Mouse (Mus musculus) left cerebral cortex, adult 18-20 months (tissue): ENCODE measurements around the gene Sp7. TPM values are rescaled to one million over a fixed set of nuclear protein-coding genes. Genes with fewer than 3 reads are reported as not detected.

Experiments used
- DNase-seq, 2 experiments: peaks; one replicate each; pipeline ENCODE4 v3.0.0; 2021 to 2022; ENCODE audit warnings: low spot score in 2 of 2, mixed read lengths in 1 of 2
- total RNA-seq, 2 experiments: library from RNA; stranded (reverse); gene quantifications; 2 replicates each; pipeline ENCODE4 v1.2.3; 2021

Gene Sp7
- total RNA-seq, 2 experiments from 2014 or later = 0.44 to 0.68 TPM

DNA sequence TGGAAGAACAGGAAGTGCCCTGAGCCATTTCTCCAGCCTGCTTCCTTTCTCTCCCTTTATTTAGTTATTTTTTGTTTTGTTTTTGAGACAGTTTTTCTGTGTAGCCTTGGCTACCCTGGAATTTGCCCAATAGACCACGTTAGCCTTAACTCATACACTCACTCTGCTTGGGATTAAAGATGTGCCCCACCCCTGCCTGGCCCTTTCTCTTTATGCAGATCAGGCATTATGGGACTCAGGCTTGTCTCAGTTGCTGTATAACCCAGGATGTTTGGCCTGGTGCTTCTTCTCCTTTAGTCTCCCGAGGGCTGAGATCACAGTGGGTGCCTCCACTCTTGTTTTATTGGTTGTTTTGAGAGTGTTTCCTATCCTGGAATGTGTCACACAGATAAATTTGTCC lies 25.5 kb upstream of the Sp7 start:
- no peak for DNase-seq

DNA sequence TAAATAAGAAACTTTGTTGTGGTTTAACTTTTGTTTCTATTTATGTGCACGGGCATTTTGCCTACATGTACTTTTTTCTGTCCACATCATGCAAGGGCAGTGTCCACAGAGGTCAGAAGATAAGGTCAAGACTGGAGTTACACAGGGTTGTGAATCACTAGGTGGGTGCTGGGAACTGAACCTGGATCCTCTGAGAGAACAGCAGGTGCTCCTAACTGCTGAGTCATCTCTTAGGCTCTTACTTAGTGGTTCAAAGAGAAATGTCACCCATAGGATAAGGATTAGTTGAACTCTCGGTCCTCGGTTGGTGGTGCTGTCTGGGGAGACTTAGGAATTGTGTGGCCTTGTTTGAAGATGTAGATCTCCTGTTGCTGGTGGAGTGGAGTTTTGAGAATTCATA lies 22.0 kb upstream of the Sp7 start:
- no peak for DNase-seq

DNA sequence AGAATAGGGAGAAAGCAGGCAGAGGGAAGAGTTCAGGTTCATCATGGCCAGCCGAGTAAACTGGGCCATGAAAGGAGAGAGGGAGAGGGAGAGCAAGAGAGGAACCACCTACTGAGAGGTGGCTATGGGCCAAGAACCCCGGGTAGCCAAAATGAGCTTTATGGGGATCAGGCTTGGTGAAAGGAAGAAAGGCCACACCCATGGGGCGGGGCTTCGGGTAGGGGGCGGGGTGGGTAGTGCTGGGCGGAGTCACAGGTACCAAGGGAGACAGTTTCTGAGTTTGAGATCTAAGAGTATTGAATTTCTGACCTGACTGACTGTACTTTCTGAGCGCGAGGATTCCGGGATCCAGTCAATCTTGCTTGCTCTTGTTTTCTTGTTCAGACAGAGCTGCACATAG lies 19.7 kb upstream of the Sp7 start:
- no peak for DNase-seq

DNA sequence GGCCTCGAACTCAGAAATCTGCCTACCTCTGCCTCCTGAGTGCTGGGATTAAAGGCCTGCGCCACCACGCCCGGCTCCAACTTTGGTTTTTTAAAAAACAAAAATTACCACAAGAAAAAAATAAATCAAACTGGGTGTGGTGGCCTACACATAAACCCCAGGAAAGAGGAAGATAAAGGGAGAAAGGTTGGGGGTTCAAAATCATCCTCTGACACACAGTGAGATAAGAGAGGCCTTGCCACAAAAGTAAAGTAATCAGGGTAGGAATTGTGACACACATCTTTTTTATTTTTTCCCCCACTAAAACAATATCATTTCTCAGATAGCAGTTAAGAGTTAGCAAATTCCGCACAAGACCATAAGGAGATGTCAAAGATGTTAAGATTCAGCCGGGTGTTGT lies 16.7 kb upstream of the Sp7 start:
- no peak for DNase-seq

DNA sequence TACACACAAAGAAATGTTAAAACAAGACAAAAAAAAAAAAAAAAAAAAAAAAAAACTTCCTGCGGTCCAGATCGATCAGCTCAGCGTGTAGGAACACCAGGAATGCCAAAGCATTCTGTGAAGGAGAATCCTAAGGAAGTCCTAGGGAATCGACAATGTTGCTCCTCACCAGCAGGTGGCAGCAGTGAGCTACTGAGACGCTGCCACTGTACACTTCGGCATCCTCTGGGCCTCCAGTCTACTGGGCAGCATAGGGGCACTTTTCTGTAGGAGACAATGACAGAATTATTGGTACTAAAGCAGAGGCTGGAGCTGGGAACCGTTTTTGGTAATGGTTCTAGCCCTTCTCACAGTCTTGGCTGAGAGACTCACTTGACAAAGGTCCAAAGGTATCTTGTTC lies 14.6 kb upstream of the Sp7 start:
- peak; percentile 85 to 88 for DNase-seq

DNA sequence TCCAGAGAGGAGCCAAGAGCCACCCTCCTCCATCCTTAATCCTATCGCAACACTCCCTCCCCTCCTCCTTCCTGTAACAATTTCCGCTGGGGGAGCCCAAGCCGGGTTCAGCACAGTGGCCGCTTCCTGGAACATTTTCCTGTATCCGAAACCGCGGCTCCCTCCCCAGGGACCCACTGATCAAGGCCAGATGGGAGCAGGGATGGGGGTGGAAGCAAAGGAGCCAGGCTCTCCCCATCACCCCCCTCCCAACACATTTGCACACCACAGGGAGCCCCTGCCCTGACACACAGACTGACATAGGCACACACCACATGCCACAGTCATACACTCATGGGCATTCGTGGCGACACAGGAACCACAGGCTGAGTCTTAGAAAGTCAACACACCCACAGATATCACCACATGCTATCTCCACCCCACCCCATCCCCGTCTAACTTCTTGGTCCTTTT lies 10.9 kb upstream of the Sp7 start:
- no peak for DNase-seq

DNA sequence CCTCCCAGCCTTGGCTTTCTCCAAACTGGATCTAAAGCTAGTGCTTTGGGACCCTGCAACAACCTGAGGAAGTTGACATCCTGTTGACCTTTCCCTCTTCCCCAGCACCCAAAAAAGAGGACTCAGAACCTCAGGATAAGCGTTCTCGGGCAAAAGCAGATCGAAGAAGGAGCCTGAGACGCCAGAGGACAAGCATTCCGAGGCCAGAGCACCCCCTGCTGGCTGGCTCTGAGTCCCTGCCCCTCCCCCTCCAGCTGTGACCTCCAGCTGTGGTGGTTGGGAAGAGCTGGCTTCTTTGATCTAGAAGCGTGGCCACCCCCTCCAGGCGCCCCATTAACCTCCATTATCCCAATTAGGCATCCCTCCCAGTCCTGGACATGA lies 10.2 kb upstream of the Sp7 start:
- peak; percentile 69 to 79 for DNase-seq

DNA sequence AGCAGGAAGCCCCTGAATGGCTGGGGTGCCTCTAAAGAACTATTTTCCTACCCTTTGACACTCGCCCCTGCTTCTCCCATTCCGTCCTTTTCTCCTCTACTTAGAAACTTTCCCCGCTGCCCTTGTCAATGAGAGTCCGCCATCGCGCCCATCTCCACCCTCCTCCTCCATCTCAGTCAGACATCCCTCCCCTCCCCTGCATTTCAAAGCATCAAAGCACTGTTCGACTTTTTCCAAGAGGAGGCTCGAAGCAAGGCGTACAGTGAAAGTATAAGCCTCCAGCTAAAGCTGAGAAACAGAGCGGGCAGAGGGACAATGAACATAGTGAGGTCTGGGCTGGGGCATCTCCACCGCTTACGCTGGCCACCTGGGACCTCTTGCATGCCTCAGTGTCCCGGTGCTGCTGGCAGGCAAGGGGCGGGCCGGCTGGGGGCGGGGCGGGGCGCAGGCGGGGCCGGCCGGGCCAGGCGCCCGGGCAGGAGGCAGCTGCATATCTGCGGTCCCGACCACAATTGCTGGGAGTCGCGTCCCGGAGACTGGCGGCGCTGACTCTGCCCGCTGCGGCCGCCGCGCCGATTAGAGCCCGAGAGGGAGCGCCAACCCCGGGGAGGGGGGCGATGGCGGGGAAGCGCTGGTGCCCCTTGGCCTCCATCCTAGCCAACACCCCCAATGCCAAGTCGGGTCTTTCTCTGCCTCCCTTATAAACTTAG lies 9.6 kb upstream of the Sp7 start:
- peak; percentile 20 to 29 for DNase-seq

DNA sequence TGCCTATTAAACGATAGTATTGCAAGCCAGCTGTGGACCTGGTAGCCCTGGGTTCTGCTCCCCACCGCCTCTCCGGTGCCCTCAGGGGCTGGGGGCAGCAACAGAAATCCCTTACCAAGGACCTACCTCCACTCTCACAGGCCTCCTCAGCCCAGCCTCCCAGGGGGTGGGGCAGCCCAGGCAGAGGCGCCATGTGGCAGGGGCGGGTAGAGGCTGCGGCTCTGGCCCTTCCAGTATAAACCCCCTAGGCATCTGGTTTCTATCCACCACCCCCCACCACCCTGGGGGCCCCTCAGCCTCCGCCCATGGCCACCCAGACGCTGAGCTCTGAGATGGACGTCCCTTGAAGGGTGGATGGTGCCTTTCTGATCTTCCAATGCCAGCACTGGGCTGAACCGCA lies 3.7 kb upstream of the Sp7 start:
- no peak for DNase-seq

DNA sequence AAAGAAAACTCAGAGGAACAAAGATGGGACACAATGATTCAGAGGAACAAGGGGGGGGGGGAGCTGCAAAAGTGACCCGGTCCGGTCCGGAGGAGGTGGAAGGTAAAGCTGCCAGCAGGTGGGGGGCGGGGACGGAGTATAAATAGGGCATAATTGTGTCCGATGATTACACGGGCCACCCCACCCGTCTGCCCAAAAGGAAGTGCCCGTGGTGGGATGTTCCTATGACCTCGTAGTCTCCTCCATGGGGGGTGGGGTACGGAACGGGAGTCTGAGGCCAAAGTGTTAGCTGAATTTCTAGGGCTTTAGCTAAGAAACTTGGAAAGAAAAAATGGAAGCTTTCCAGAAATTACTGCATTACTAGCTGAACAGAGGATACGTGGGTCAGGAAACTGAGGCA lies 3.0 kb upstream of the Sp7 start:
- DNase-seq = no peak

DNA sequence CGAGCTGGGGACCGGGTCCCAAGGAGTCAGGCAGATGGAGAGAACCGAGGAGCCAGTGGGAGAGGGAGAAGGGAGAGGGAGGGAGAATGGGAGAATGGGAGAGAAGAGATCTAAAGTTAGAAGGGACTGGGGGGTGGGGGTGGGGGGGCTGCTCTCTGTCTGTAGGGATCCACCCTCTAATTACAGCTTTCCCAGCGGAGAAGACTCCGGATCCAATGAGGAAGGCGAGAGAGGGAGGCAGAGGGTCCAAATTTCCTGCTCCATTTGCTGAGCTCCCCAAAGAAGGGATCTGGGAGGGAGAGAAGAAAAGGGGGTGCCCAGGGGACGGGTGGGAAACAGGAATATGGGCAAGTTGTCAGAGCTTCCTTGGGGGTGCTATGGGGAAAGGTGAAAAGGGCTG lies 744 bp downstream of the Sp7 start:
- DNase-seq = no peak

DNA sequence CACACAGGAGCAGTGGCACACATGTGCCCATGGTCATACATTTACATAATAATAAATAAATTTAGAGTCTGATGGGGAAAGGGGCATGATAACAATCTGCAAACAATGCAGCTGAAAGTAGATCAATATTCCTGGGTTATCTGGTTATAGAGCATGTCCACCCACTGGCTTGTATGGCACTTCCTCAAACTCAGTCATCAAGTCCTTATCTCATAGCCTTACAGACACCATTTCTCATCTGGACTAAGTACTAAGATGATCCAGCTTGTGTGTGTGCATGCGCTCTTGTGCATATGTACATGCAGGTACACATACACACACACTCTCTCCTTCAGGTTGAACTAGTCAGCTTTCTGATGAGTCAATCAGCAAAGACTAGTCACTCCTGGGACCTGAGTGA lies 2.3 kb downstream of the Sp7 start:
- no peak for DNase-seq

DNA sequence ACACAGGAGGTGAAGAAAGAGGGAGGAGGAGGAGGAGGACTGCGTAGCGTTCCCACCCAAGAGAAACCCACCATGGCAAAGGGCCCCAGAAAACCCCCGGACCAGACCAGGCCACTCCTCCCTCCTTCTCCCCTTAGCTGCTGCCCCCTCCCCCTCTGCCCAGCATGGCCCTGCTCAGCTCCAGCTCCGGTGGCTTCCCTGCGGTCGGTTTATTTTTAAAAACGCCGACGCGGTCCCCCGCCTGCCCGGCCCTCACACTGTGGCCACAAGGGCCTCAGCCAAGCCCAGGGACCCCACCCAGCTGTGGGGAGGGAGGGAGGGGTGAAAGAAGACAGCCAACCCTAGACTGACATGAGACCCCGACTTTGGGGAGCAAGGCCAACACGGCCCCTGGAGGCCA lies 4.3 kb downstream of the Sp7 start:
- no peak for DNase-seq

DNA sequence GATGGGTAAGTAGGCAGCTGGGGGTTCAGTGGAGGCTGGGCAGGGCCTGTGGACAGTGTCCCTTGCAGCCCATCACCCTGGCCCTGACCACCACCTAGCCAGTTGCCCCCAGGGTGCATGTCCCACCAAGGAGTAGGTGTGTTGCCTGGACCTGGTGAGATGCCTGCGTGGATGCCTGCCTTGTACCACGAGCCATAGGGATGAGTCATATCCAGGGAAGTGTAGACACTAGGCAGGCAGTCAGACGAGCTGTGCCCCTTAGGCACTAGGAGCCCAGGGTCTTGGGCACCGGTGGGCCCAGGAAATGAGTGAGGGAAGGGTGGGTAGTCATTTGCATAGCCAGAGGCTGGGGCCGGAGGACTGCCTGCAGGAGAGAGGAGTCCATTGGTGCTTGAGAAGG lies 8.1 kb downstream of the Sp7 start:
- no peak for DNase-seq

DNA sequence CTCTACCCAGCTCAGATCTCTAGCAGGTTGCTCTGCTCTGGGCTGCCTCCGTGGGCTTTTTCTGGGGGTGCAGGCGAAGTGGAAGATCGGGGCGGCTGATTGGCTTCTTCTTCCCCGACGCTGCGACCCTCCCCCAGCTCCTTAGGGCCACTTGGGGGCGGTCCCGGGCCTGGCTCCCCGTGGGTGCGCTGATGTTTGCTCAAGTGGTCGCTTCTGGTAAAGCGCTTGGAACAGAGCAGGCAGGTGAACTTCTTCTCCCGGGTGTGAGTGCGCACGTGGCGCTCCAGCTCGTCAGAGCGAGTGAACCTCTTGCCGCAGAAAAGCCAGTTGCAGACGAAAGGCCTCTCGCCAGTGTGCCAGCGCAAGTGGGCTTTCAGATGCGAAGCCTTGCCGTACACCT lies 8.9 kb downstream of the Sp7 start:
- no peak for DNase-seq

DNA sequence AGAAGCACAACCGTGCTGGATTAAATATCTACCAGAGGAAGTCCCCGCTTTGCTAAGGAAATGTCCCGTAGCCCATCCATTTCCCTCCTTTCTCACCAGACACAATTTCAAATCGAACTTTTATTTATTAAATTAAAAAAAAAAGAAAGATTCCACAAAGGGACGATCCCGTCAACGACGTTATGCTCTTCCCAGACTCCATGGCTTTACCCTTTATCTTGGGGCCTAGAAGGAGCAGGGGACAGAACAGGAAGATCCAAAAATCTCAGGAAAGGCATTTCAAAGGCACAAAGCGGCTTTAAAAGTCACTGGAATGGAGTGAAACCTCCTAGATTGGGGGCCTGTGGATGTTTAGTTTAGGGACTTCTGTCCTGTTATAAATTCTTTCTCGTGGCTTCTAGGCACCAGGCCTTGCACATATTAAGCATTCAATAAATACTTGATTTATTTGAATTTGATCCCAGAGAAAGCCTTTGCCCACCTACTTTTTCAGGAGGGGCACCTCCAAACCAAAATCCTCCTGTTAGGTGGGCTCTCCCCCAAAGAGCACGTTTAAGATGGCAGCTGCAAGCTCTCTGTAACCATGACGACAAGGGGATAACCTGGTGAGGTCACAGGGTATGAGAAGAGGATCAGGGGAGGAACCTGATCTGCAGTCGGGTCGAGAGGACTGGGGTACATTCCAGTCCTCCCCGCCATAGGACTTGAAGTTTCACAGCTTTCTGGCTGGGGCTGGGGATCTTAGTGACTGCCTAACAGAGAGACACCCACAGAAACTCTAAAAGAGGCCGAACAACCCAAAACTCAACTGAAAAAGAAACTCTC lies 10.3 kb downstream of the Sp7 start:
- DNase-seq = no peak

DNA sequence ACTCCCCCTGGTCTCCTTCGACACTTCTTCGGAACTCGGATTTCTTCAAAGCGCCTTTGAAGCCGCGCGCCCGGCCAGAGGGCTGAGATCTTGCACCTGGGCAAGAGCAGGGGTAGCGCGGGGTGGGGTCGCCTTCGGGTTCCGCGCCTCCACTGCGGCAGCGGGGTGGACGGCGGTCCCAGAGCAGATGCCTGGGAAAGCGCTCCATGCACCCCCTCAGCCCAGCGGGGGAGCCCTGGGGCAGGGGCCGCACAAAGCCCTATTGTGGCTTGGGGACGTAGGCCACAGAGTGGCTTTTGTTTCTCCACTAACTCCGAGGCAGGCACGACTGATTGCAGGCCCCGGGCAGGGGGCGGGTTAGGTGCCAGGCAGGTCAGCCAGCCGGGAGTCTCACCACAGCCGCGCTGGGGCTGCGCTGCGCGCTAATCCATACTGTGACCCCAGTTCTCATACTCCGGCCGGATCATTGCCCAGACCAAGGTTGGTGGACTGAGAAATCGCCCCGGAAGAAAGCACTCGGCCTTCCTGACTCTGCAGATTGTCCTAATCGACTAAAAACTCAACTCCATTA lies 11.0 kb downstream of the Sp7 start:
- DNase-seq = peak in 1 of 2 experiments; percentile 36

DNA sequence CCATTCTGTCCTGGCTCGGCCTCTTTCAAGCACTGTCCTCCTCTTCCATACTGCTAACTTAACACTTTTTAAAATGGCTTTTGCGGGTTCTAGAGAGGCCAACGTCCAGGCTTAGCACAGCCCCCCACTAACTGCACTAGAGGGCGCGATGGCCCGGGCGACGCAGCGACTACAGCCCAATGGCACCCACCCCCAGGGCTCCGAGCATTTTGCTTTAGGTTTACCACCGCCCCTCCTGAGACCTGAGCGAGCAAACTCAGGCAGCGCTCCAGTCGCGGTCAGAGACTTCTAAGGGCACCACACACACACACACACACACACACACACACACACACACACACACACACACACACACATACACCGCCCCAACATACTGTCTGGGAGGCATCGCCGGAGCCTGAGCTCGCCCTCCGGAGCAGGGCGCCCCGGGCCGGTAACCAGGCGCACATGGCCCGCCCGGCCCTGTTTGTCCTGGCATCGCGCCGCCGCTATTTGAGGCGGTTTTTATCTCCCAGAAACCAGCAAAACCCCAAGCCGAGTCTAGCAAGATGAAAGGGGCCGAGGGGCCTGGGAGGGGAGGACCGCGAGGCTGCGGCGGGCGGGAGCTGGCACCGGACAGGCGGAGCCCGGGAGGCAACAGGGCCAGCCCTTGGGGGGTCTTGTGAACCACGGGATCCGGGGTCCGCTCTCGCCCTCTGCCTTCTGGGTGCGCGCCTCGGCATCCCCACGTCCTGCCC lies 11.7 kb downstream of the Sp7 start:
- DNase-seq = no peak

DNA sequence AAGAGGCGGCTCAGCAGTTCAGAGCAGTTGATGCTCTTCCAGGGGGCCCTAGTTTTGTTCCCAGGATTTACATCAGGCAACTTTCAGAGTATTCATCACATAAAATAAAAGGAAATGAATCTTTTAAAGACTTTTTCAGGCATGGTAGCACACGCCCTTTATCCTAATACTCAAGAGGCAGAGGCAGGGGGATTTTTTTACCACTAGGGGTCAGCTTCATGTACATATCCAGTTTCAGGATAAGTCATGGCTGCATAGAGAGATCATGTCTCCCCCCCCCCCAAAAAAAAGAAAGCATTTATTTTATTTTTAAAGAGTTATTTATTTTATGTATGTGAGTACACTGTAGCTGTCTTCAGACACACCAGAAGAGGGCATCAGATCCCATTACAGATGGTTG lies 13.0 kb downstream of the Sp7 start:
- no peak for DNase-seq

DNA sequence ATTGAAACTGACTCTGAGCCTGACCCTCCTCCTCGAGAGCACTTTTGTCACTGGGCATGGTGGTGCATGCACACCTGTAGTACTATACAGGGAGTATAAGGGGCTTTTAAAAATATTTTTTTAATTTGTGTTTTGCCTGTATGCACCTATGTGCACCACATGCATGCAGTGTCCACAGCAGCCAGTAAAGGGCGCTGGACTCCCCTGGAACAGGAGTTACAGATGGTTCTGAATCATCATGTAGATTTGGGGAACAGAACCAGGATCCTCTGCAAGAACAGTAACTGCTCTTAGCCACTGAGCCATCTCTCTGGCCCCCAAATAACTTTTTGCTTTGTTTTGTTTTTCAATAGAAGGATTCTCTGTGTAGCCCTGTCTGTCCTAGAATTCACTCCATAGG lies 14.8 kb downstream of the Sp7 start:
- DNase-seq = no peak

DNA sequence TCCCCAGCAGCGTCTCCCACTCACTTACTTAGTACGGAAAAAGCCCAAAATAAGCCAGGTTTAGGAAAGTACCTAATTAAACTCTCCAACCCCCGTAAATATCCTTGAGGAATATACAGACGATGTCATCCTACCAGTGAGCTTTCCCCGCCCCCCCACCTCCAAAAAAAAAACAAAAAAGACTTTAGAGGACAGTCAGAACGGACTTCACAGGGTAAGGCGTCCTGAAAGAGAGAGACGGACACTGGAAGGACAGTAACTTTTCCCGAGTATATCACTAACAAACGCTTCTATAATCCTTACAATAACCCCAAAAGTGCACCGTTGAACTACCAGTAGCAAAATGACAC lies 16.1 kb downstream of the Sp7 start:
- DNase-seq = no peak
